Mouse (Mus musculus): ENCODE results near the gene Olfr1137. TPM values are rescaled to one million over a fixed set of nuclear protein-coding genes. Genes with fewer than 3 reads are reported as not detected.

The Olfr1137 gene
- polyA plus RNA-seq (2015; fragmentation: Nextera tagmentation; extraction: Ambion mirVana): not detected in 2 replicates

DNA sequence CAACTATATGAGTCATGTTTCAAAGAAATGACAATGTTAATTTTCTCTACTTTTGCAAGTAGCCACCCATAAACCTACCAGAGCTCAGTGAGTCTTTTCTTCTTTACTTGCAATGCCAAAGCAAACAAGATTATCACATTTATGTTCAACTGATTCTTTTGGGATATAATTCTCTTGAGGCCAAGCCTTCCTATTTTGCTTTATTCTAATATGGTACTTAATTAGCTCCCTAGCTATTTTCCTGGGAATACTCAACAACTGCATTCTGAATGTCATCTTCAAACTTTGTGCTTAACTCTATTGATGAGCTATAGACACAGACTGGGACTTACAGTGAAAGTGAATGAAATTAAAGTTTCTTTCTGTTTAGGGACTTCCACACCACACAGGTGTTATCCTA lies at the start of gene Olfr1137:
Olfr1137 (minus strand) TSS at position 101 of the 400 bp plus-strand sequence.
- H3K27me3 ChIP-seq (replicated peaks; ENCODE audit: control insufficient read depth, insufficient read depth, low read length): no peaks in the 10 kb centered on the region

GRCm38 (mm10) chr2:87753891-87754290 lies 40.9 kb upstream of the Olfr1137 start, which contains the start of gene Olfr1141:
TSS of gene Olfr1141 (minus strand) at chr2:87753991.
- no peaks in the 10 kb centered on the region for H3K9me3 ChIP-seq (ENCODE audit: control insufficient read depth, low read length)
- no peak within 1 kb of the TSS for H3K9ac ChIP-seq (ENCODE audit: low read depth, low read length)
- no peak within 1 kb of the TSS for H3K27ac ChIP-seq (ENCODE audit: low read depth, low read length)
- WGBS: 82% methylated on average over 1 of the region's 1 CpGs
- ATAC-seq: no peak
- no peaks in the 10 kb centered on the region for H3K36me3 ChIP-seq (ENCODE audit: control insufficient read depth, insufficient read depth, low read length)
- H3K4me1 ChIP-seq (ENCODE audit: control insufficient read depth, insufficient read depth, low read depth, low read length): no peaks in the 10 kb centered on the region
- no peaks in the 10 kb centered on the region for H3K27me3 ChIP-seq (replicated peaks; ENCODE audit: control insufficient read depth, insufficient read depth, low read length)
- H3K4me3 ChIP-seq (ENCODE audit: low read length): no peak within 1 kb of the TSS
- no peak within 1 kb of the TSS for H3K4me2 ChIP-seq (ENCODE audit: low read length)

More for the DNA sequence above, at the start of gene Olfr1137:
- no peaks in the 10 kb centered on the region for H3K4me1 ChIP-seq (ENCODE audit: control insufficient read depth, insufficient read depth, low read depth, low read length)
- no peaks in the 10 kb centered on the region for H3K36me3 ChIP-seq (ENCODE audit: control insufficient read depth, insufficient read depth, low read length)
- H3K9ac ChIP-seq (ENCODE audit: low read depth, low read length): no peak within 1 kb of the TSS
- H3K9me3 ChIP-seq (ENCODE audit: control insufficient read depth, low read length): no peaks in the 10 kb centered on the region
- ATAC-seq: no peak
- H3K4me2 ChIP-seq (ENCODE audit: low read length): no peak within 1 kb of the TSS
- H3K27ac ChIP-seq (ENCODE audit: low read depth, low read length): no peak within 1 kb of the TSS
- H3K4me3 ChIP-seq (ENCODE audit: low read length): no peak within 1 kb of the TSS

DNA sequence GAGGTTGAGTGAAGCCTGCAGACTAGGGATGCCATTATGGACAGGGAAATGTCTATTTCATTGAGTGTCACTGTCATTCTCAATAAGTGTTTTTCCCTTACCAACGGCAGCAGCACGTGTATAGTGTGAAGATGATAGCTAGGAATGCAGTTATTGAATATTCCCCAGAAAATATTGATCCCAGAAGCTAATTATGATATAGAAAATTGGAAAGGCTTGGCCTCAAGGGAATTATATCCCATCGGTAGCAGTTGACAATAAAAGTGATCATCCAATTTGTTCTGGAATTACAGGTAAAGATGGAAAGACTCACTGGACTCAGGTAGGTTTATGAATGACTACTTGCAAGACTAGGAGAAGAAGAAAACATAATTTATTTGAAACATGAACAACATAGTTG lies 30.5 kb upstream of the Olfr1137 start, which contains the start of gene Olfr1140:
Olfr1140 (plus strand) TSS at position 301 of the 400 bp plus-strand sequence.
- no peak within 1 kb of the TSS for H3K4me2 ChIP-seq (ENCODE audit: low read length)
- no peak within 1 kb of the TSS for H3K27ac ChIP-seq (ENCODE audit: low read depth, low read length)
- no peak within 1 kb of the TSS for H3K4me3 ChIP-seq (ENCODE audit: low read length)
- no peaks in the 10 kb centered on the region for H3K9me3 ChIP-seq (ENCODE audit: control insufficient read depth, low read length)
- H3K9ac ChIP-seq (ENCODE audit: low read depth, low read length): no peak within 1 kb of the TSS
- H3K27me3 ChIP-seq (replicated peaks; ENCODE audit: control insufficient read depth, insufficient read depth, low read length): no peaks in the 10 kb centered on the region
- no peaks in the 10 kb centered on the region for H3K4me1 ChIP-seq (ENCODE audit: control insufficient read depth, insufficient read depth, low read depth, low read length)
- 75% methylated on average over 3 of the region's 3 CpGs for WGBS
- ATAC-seq: no peak
- no peaks in the 10 kb centered on the region for H3K36me3 ChIP-seq (ENCODE audit: control insufficient read depth, insufficient read depth, low read length)

- Histone ChIP-seq H3K36me3 (ENCODE audit: control insufficient read depth, insufficient read depth, low read length) (no peaks in the 10 kb centered on the region), H3K9ac (ENCODE audit: low read depth, low read length) (no peak within 1 kb of the TSS), H3K27ac (ENCODE audit: low read depth, low read length) (no peak within 1 kb of the TSS), H3K4me1 (ENCODE audit: control insufficient read depth, insufficient read depth, low read depth, low read length) (no peaks in the 10 kb centered on the region), H3K4me2 (ENCODE audit: low read length) (no peak within 1 kb of the TSS), H3K4me3 (ENCODE audit: low read length) (no peak within 1 kb of the TSS), H3K9me3 (ENCODE audit: control insufficient read depth, low read length) (no peaks in the 10 kb centered on the region), H3K27me3 (replicated peaks; ENCODE audit: control insufficient read depth, insufficient read depth, low read length) (no peaks in the 10 kb centered on the region)
- WGBS: 85% methylated on average over 1 of the region's 1 CpGs
- no peak for ATAC-seq
These were observed 26.9 kb upstream of the Olfr1137 start, which contains the start of gene Olfr1138 for GRCm38 (mm10) chr2:87739878-87740277. TSS of gene Olfr1138 (minus strand) at chr2:87739978.

DNA sequence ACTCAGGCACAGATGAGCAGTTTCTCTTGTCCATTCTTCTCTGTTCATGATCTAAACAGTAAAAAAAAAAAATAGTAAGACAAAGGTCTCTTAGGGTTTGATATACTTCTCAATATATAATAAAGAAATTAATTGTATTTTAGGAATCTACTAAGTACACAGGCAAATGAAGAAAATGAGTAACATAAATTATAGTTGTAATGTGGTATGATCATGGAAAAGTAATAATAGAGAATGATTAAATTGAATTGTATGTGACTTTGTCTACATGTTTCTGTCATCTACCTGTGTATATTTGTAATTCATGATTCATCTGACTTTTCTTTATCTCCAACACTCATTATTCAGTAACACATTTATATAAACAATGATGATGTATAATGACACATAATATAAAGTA lies 19.1 kb downstream of the Olfr1137 start, which contains the start of gene Olfr1136:
Olfr1136 (minus strand) TSS at position 101 of the 400 bp plus-strand sequence.
- H3K9me3 ChIP-seq (ENCODE audit: control insufficient read depth, low read length): no peaks in the 10 kb centered on the region
- no peaks in the 10 kb centered on the region for H3K36me3 ChIP-seq (ENCODE audit: control insufficient read depth, insufficient read depth, low read length)
- H3K27me3 ChIP-seq (replicated peaks; ENCODE audit: control insufficient read depth, insufficient read depth, low read length): no peaks in the 10 kb centered on the region
- H3K4me2 ChIP-seq (ENCODE audit: low read length): no peak within 1 kb of the TSS
- H3K9ac ChIP-seq (ENCODE audit: low read depth, low read length): no peak within 1 kb of the TSS
- H3K27ac ChIP-seq (ENCODE audit: low read depth, low read length): no peak within 1 kb of the TSS
- no peak for ATAC-seq
- H3K4me1 ChIP-seq (ENCODE audit: control insufficient read depth, insufficient read depth, low read depth, low read length): no peaks in the 10 kb centered on the region
- H3K4me3 ChIP-seq (ENCODE audit: low read length): no peak within 1 kb of the TSS

DNA sequence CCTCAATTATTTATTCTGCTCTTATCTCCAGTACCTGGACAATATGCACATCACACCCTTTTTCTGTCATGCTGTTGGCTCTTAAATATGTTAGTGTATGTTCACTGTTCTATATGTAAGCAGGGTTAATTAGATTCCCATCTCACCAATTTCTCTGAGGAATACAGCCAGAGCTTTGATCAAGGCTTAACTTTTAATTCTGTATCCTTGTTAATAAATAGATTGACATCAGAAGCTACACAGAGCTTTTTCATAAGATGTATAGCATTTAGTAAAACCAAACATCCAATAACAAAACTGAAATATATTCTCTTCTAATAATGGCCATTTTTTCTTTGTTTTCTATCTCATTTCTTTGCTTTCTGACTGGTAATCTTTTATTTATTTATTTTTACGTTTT lies 39.4 kb downstream of the Olfr1137 start, which contains the start of gene Olfr1135:
Olfr1135 (minus strand) TSS at position 101 of the 400 bp plus-strand sequence.
- H3K36me3 ChIP-seq (ENCODE audit: control insufficient read depth, insufficient read depth, low read length): no peaks in the 10 kb centered on the region
- 17% methylated on average over 1 of the region's 1 CpGs for WGBS
- H3K27ac ChIP-seq (ENCODE audit: low read depth, low read length): no peak within 1 kb of the TSS
- H3K27me3 ChIP-seq (replicated peaks; ENCODE audit: control insufficient read depth, insufficient read depth, low read length): no peaks in the 10 kb centered on the region
- no peak within 1 kb of the TSS for H3K9ac ChIP-seq (ENCODE audit: low read depth, low read length)
- no peaks in the 10 kb centered on the region for H3K4me1 ChIP-seq (ENCODE audit: control insufficient read depth, insufficient read depth, low read depth, low read length)
- no peak within 1 kb of the TSS for H3K4me2 ChIP-seq (ENCODE audit: low read length)
- no peak for ATAC-seq
- no peak within 1 kb of the TSS for H3K4me3 ChIP-seq (ENCODE audit: low read length)
- no peaks in the 10 kb centered on the region for H3K9me3 ChIP-seq (ENCODE audit: control insufficient read depth, low read length)

Other genes starting within 250 kb of the Olfr1137 start
- gene Pramel7, start 216.1 kb downstream of the Olfr1137 start, polyA plus RNA-seq (2015; fragmentation: Nextera tagmentation; extraction: Ambion mirVana): not detected in 2 replicates
- gene Pramel6, start 206.6 kb downstream of the Olfr1137 start, polyA plus RNA-seq (2015; fragmentation: Nextera tagmentation; extraction: Ambion mirVana): not detected in 2 replicates
- not detected in 2 replicates for gene Olfr153, start 181.4 kb downstream of the Olfr1137 start, polyA plus RNA-seq (2015; fragmentation: Nextera tagmentation; extraction: Ambion mirVana)
- gene Olfr1128, start 167.6 kb downstream of the Olfr1137 start, polyA plus RNA-seq (2015; fragmentation: Nextera tagmentation; extraction: Ambion mirVana): not detected in 2 replicates
- gene Olfr1129, start 139.3 kb downstream of the Olfr1137 start, polyA plus RNA-seq (2015; fragmentation: Nextera tagmentation; extraction: Ambion mirVana): not detected in 2 replicates
- gene Olfr1130, start 107.0 kb downstream of the Olfr1137 start, polyA plus RNA-seq (2015; fragmentation: Nextera tagmentation; extraction: Ambion mirVana): not detected in 2 replicates
- not detected in 2 replicates for gene Olfr1131, start 86.1 kb downstream of the Olfr1137 start, polyA plus RNA-seq (2015; fragmentation: Nextera tagmentation; extraction: Ambion mirVana)
- gene Olfr1132, start 75.6 kb downstream of the Olfr1137 start, polyA plus RNA-seq (2015; fragmentation: Nextera tagmentation; extraction: Ambion mirVana): not detected in 2 replicates
- not detected in 2 replicates for gene Olfr1133, start 65.8 kb downstream of the Olfr1137 start, polyA plus RNA-seq (2015; fragmentation: Nextera tagmentation; extraction: Ambion mirVana)
- gene Olfr1134, start 54.7 kb downstream of the Olfr1137 start, polyA plus RNA-seq (2015; fragmentation: Nextera tagmentation; extraction: Ambion mirVana): not detected in 2 replicates
- not detected in 2 replicates for gene Olfr1135, start 39.5 kb downstream of the Olfr1137 start, polyA plus RNA-seq (2015; fragmentation: Nextera tagmentation; extraction: Ambion mirVana)
- gene Olfr1136, start 19.2 kb downstream of the Olfr1137 start, polyA plus RNA-seq (2015; fragmentation: Nextera tagmentation; extraction: Ambion mirVana): not detected in 2 replicates
- gene Olfr1138, start 26.8 kb upstream of the Olfr1137 start, polyA plus RNA-seq (2015; fragmentation: Nextera tagmentation; extraction: Ambion mirVana): not detected in 2 replicates
- not detected in 2 replicates for gene Olfr1140, start 30.6 kb upstream of the Olfr1137 start, polyA plus RNA-seq (2015; fragmentation: Nextera tagmentation; extraction: Ambion mirVana)
- gene Olfr1141, start 40.8 kb upstream of the Olfr1137 start, polyA plus RNA-seq (2015; fragmentation: Nextera tagmentation; extraction: Ambion mirVana): not detected in 2 replicates
- not detected in 2 replicates for gene Olfr152, start 66.3 kb upstream of the Olfr1137 start, polyA plus RNA-seq (2015; fragmentation: Nextera tagmentation; extraction: Ambion mirVana)
- not detected in 2 replicates for gene Olfr1143, start 87.4 kb upstream of the Olfr1137 start, polyA plus RNA-seq (2015; fragmentation: Nextera tagmentation; extraction: Ambion mirVana)
- gene Olfr1145, start 96.6 kb upstream of the Olfr1137 start, polyA plus RNA-seq (2015; fragmentation: Nextera tagmentation; extraction: Ambion mirVana): not detected in 2 replicates
- not detected in 2 replicates for gene Olfr1148, start 117.4 kb upstream of the Olfr1137 start, polyA plus RNA-seq (2015; fragmentation: Nextera tagmentation; extraction: Ambion mirVana)
- not detected in 2 replicates for gene Olfr1150-ps1, start 130.8 kb upstream of the Olfr1137 start, polyA plus RNA-seq (2015; fragmentation: Nextera tagmentation; extraction: Ambion mirVana)
- not detected in 2 replicates for gene Olfr1151, start 142.7 kb upstream of the Olfr1137 start, polyA plus RNA-seq (2015; fragmentation: Nextera tagmentation; extraction: Ambion mirVana)
- 0.02 TPM in 1 of 2 replicates, not detected in the other for gene Olfr1152, start 153.3 kb upstream of the Olfr1137 start, polyA plus RNA-seq (2015; fragmentation: Nextera tagmentation; extraction: Ambion mirVana)
- not detected in 2 replicates for gene Olfr1153, start 181.8 kb upstream of the Olfr1137 start, polyA plus RNA-seq (2015; fragmentation: Nextera tagmentation; extraction: Ambion mirVana)
- gene Olfr1154, start 192.0 kb upstream of the Olfr1137 start, polyA plus RNA-seq (2015; fragmentation: Nextera tagmentation; extraction: Ambion mirVana): not detected in 2 replicates
- gene Olfr1155, start 232.0 kb upstream of the Olfr1137 start, polyA plus RNA-seq (2015; fragmentation: Nextera tagmentation; extraction: Ambion mirVana): not detected in 2 replicates
- not detected in 2 replicates for gene Olfr1156, start 239.9 kb upstream of the Olfr1137 start, polyA plus RNA-seq (2015; fragmentation: Nextera tagmentation; extraction: Ambion mirVana)